Mouse (Mus musculus): ENCODE results near the gene Zfp143. TPM values are rescaled to one million over a fixed set of nuclear protein-coding genes. Genes with fewer than 3 reads are reported as not detected.
"Not testable (repeated sequence)": the region's sequence is repeated elsewhere in the genome, so short reads cannot be mapped to it uniquely, and the experiment has no call there.

The Zfp143 gene
- polyA plus RNA-seq, 1 experiment from 2014 or later: 27.8 TPM

DNA sequence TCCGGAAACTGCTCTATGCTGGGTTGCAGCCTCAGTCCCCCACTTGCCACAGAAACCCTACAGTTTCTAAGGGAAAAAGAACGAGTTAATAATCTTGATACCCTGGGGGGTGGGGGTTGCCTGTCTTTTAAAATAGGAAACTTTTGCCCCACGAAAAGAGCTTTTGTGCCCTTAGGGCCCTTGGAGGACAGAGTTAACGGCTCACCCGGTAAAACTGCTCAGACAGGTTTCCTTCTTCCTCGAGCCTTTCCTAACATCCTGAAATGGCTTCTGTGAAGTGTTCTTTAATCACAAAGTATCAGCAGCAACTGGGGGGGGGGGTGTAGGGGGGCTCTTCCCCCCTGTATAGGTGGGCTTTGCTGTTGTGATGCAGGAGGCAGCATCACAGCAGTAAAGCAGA lies 39.8 kb downstream of the Zfp143 start:
- Histone ChIP-seq H3K4me1 (no peaks in the 10 kb centered on the region), H3K4me3 (replicated peaks) (no peak overlapping the region), H3K27me3 (no peaks in the 10 kb centered on the region), H3K9ac (no peak overlapping the region), H3K36me3 (replicated peaks) (peaks cover 20% of the 10 kb centered on the region), H3K27ac (no peak overlapping the region), H3K9me3 (no peaks in the 10 kb centered on the region), H3K4me2 (no peak overlapping the region)
- no peak for ATAC-seq (ENCODE audit: low FRiP score)
- 51% methylated on average over 6 of the region's 6 CpGs for WGBS

DNA sequence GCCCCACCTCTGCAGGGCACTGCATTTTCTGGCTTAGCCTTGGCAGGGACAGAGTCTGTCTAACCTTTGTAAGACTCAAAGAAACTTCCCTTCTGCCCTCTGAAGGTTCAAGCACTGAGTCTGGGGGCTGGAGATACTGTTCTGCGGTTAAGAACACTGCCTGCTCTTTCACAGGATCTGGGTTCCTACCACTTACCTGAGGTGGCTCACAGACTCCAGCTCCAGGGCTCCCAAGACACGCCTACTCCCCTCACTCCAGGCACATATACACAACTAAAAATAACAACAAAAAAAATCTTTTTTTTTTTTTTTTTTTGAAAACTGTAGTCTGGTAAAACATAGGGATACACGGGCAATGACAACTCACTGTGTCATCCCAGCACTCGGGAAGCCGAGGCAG lies 40.2 kb downstream of the Zfp143 start:
- Histone ChIP-seq H3K4me1 (no peaks in the 10 kb centered on the region), H3K36me3 (replicated peaks) (peaks cover 16% of the 10 kb centered on the region), H3K27me3 (no peaks in the 10 kb centered on the region), H3K4me2 (no peak overlapping the region), H3K9me3 (no peaks in the 10 kb centered on the region), H3K4me3 (replicated peaks) (no peak overlapping the region), H3K9ac (no peak overlapping the region), H3K27ac (no peak overlapping the region)
- WGBS: 78% methylated on average over 5 of the region's 5 CpGs
- ATAC-seq (ENCODE audit: low FRiP score): no peak

- no peak overlapping the region for H3K9ac ChIP-seq
- H3K4me1 ChIP-seq: peaks cover 7% of the 10 kb centered on the region; the same call in 1 of the 2 replicates
- whole genome bisulfite sequencing: 88% methylated on average over 5 of the region's 5 CpGs
- H3K27me3 ChIP-seq: no peaks in the 10 kb centered on the region
- no peak for ATAC-seq (ENCODE audit: low FRiP score)
- no peak overlapping the region for H3K4me2 ChIP-seq
- H3K4me3 ChIP-seq (replicated peaks): no peak overlapping the region
- H3K27ac ChIP-seq: no peak overlapping the region
- H3K36me3 ChIP-seq (replicated peaks): no peaks in the 10 kb centered on the region
- no peaks in the 10 kb centered on the region for H3K9me3 ChIP-seq
These were observed 44.0 kb downstream of the Zfp143 start for GRCm38 (mm10) chr7:110105041-110105440.

- ATAC-seq (ENCODE audit: low FRiP score): no peak
- WGBS: 81% methylated on average over 3 of the region's 3 CpGs
- Histone ChIP-seq H3K4me3 (replicated peaks) (no peak overlapping the region), H3K9ac (no peak overlapping the region), H3K4me1 (peaks cover 7% of the 10 kb centered on the region; the same call in 1 of the 2 replicates), H3K27ac (no peak overlapping the region), H3K27me3 (no peaks in the 10 kb centered on the region), H3K36me3 (replicated peaks) (no peaks in the 10 kb centered on the region), H3K4me2 (no peak overlapping the region), H3K9me3 (no peaks in the 10 kb centered on the region)
These were observed 45.6 kb downstream of the Zfp143 start for GRCm38 (mm10) chr7:110106633-110107032.

- ATAC-seq (ENCODE audit: low FRiP score); H3K4me2 ChIP-seq; H3K36me3 ChIP-seq (replicated peaks); H3K4me1 ChIP-seq; H3K9me3 ChIP-seq; H3K27me3 ChIP-seq; H3K4me3 ChIP-seq (replicated peaks); H3K27ac ChIP-seq; H3K9ac ChIP-seq: not testable (repeated sequence)
- WGBS: 92% methylated on average over 3 of the region's 3 CpGs
These were observed 47.5 kb downstream of the Zfp143 start for GRCm38 (mm10) chr7:110108524-110108923.

DNA sequence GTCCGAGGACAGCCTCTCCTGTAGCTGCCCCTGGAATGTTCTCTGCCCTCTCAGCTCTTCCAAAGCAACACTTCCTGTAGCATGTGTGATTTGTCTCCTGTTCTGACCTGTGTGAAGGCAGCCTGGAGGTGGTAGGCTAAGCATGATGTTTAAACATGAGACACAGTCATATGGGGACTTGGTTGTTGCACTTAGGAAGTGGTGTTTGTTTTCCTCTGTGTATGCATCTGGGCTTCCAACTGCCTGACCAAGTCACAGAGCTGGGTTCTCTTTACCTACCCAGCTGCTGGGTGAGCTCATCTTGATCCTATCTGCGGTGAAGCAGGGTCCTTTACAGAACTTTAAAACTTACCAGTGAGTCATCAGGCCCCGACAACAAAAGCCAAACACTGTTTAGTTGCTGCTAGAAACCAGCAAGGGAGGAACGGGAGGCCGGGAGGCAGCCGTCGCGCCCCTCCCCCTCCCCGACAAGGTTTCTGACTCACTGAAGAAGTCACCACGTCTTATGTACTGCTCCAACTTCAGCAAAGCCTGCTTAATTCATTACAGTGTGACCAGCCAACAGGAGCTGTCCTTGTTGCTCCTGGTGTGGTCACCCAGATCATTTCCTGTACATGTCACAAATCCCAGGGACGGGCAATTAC lies 48.1 kb downstream of the Zfp143 start:
- Histone ChIP-seq H3K36me3 (replicated peaks) (no peaks in the 10 kb centered on the region), H3K9me3 (no peaks in the 10 kb centered on the region), H3K4me1 (peaks cover 7% of the 10 kb centered on the region; the same call in 1 of the 2 replicates), H3K4me2 (peak overlapping the region; percentile 30), H3K27me3 (no peaks in the 10 kb centered on the region), H3K27ac (no peak overlapping the region), H3K4me3 (replicated peaks) (no peak overlapping the region), H3K9ac (no peak overlapping the region)
- no peak for ATAC-seq (ENCODE audit: low FRiP score)
- 22% methylated on average over 11 of the region's 11 CpGs for WGBS

DNA sequence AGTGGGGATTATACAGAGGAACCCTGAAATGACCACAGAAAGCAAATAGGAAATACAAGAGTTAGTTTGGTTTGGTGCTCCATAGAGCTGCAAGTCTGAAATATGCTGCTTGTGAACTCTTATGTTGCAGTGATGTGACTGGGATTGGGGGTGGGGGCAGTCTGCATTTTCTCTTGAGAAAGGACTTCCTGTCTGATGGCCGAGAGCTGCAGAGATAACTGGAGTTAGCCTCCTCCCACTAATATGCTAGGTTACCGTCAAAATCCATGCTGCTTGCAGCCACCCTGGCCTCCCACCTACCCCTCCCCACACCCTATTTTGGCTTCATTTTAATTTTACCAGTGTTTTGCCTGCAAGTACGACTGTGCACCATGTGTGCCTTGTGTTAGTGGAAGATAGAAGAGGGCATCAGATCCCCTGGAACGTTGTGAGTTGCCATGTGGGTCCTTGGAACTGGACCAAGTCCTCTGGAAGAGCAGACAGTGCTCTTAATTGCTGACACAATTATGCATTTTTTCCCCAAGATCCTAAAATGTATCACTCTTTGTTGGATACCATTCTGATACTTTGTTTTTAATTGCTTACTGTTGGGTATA lies 49.1 kb downstream of the Zfp143 start:
- WGBS: 75% methylated on average over 4 of the region's 4 CpGs
- peaks cover 7% of the 10 kb centered on the region; the same call in 1 of the 2 replicates for H3K4me1 ChIP-seq
- no peak for ATAC-seq (ENCODE audit: low FRiP score)

DNA sequence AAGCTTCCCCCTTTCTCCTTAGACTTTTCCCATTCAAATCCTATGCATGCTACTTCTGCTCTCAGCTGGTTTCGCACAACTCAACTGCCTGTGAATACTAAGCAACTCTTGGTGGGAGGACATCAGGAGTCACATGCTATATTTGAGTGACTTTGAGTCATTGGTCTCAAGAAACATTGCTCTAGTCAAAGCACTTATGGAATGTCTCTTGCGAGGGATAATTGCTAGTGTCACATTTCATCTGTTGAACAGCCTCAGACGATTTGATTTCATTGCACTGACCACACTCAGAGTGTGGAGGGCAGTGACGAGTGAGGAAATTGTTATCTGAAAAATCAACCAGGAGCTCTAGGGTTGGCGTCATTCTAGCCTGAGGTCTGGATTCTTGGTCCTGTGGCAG lies 53.7 kb downstream of the Zfp143 start:
- ATAC-seq (ENCODE audit: low FRiP score): no peak
- Histone ChIP-seq H3K9ac (no peak overlapping the region), H3K36me3 (replicated peaks) (no peaks in the 10 kb centered on the region), H3K27ac (no peak overlapping the region), H3K4me2 (no peak overlapping the region), H3K27me3 (no peaks in the 10 kb centered on the region), H3K4me1 (peaks cover 4% of the 10 kb centered on the region; the same call in 1 of the 2 replicates), H3K4me3 (replicated peaks) (no peak overlapping the region), H3K9me3 (no peaks in the 10 kb centered on the region)
- WGBS: 71% methylated on average over 5 of the region's 5 CpGs

More for the DNA sequence above, 49.1 kb downstream of the Zfp143 start:
- no peaks in the 10 kb centered on the region for H3K9me3 ChIP-seq
- no peak overlapping the region for H3K27ac ChIP-seq
- no peak overlapping the region for H3K4me3 ChIP-seq (replicated peaks)
- H3K4me2 ChIP-seq: no peak overlapping the region
- no peaks in the 10 kb centered on the region for H3K36me3 ChIP-seq (replicated peaks)
- H3K9ac ChIP-seq: no peak overlapping the region
- no peaks in the 10 kb centered on the region for H3K27me3 ChIP-seq

DNA sequence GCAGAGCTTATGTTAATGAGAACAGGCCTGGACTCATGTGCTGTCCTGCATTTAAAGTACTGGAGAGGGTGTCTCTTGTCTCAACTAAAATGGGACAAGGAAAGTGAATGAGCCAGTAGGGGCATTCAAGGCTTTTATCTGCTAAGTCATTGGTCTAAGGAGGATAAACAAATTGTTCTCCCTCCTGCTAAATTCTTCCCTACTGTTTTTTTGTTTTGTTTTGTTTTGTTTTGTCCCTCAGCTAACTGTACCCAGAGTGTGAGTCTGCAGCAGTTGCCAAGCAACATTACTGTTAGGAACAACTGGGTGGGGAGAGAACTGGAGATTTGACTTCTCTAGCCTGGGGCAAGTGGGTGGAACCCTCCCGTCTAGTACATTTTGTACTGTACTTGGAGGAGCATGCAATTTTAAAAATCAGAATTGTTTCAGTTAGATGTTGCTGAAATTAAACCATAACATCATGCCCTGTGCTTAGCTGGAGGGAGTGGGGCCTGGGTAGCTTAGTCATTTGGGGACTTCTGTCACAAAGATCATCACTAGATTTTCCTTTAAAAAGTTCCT lies 55.8 kb downstream of the Zfp143 start:
- H3K27me3 ChIP-seq: no peaks in the 10 kb centered on the region
- no peak overlapping the region for H3K9ac ChIP-seq
- H3K4me1 ChIP-seq: peaks cover 9% of the 10 kb centered on the region; the same call in 1 of the 2 replicates
- no peaks in the 10 kb centered on the region for H3K9me3 ChIP-seq
- no peak overlapping the region for H3K27ac ChIP-seq
- H3K4me3 ChIP-seq (replicated peaks): no peak overlapping the region
- no peaks in the 10 kb centered on the region for H3K36me3 ChIP-seq (replicated peaks)
- WGBS: 29% methylated on average over 1 of the region's 1 CpGs
- no peak overlapping the region for H3K4me2 ChIP-seq
- ATAC-seq (ENCODE audit: low FRiP score): no peak

GRCm38 (mm10) chr7:110118448-110118847 lies 57.4 kb downstream of the Zfp143 start:
- Histone ChIP-seq H3K27me3 (no peaks in the 10 kb centered on the region), H3K9me3 (no peaks in the 10 kb centered on the region), H3K9ac (no peak overlapping the region), H3K4me3 (replicated peaks) (no peak overlapping the region), H3K4me2 (no peak overlapping the region), H3K27ac (no peak overlapping the region), H3K4me1 (peaks cover 10% of the 10 kb centered on the region), H3K36me3 (replicated peaks) (no peaks in the 10 kb centered on the region)
- ATAC-seq (ENCODE audit: low FRiP score): no peak
- 80% methylated on average over 2 of the region's 2 CpGs for WGBS

DNA sequence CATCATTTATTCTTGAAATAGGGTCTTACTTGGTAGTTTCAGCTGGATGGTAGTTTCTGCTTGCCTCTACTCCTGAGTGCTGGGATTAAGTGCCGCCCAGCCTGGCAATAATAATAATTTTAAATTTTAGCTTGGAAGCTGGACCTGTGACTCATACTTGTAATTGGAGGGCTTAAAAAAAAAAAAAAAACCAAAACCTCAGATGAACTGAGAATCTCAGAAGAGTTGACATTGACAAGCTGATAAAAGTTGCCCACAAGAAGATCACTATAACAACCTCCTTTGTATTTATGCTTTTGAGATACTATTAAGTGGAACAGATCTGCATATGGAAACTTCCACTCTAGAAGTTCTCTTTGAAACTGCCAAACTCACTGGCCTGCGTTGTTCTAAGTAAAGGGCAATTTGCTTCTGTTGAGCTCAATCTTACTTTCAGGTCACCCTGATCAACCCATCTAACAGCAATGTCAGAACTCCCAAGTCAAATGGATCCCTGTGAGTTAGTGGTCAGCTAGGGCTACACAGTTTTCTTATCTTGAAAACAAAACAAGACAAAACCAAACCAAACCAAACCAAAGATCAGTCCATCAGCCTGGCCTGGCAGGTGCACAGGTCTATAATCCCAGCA lies 59.3 kb downstream of the Zfp143 start:
- Histone ChIP-seq H3K4me3 (replicated peaks) (no peak overlapping the region), H3K4me1 (peaks cover 26% of the 10 kb centered on the region), H3K36me3 (replicated peaks) (no peaks in the 10 kb centered on the region; the same call in 1 of the 2 replicates), H3K27me3 (no peaks in the 10 kb centered on the region), H3K9ac (no peak overlapping the region), H3K27ac (no peak overlapping the region), H3K4me2 (no peak overlapping the region), H3K9me3 (no peaks in the 10 kb centered on the region)
- no peak for ATAC-seq (ENCODE audit: low FRiP score)
- WGBS: 80% methylated on average over 2 of the region's 2 CpGs

GRCm38 (mm10) chr7:110121162-110121515 lies 60.1 kb downstream of the Zfp143 start:
- WGBS: 4% methylated on average over 9 of the region's 9 CpGs
- peak overlapping the region; percentile 76 for H3K4me2 ChIP-seq
- H3K9me3 ChIP-seq: no peaks in the 10 kb centered on the region
- ATAC-seq (ENCODE audit: low FRiP score): no peak
- peak overlapping the region; percentile 97 for H3K4me3 ChIP-seq (replicated peaks)
- H3K27ac ChIP-seq: peak overlapping the region; percentile 78
- H3K9ac ChIP-seq: peak overlapping the region; percentile 66
- no peaks in the 10 kb centered on the region for H3K27me3 ChIP-seq
- peaks cover under 1% of the 10 kb centered on the region for H3K36me3 ChIP-seq (replicated peaks)
- H3K4me1 ChIP-seq: peaks cover 26% of the 10 kb centered on the region

Measured in forebrain, embryonic 12.5 days (tissue).